Mouse (Mus musculus) hindbrain, embryonic 14.5 days (tissue): ENCODE results near the gene Try10. TPM values are rescaled to one million over a fixed set of nuclear protein-coding genes. Genes with fewer than 3 reads are reported as not detected.
"Not testable (repeated sequence)": the region's sequence is repeated elsewhere in the genome, so short reads cannot be mapped to it uniquely, and the experiment has no call there.

Source experiments
- ATAC-seq: fragments of 200-750 bp; cut with Nextera tagmentation; 2 replicates; pipeline ENCODE4 v1.8.0; 2017; ENCODE audit warnings: moderate number of reproducible peaks, mild to moderate bottlenecking, moderate TSS enrichment, moderate library complexity; ENCODE audit not compliant: low FRiP score
- DNase-seq: peaks from one replicate; pipeline ENCODE4 v3.0.0-alpha.2; 2015; ENCODE audit warnings: low spot score
- H3K27ac ChIP-seq: fragments of 300-500 bp; sonication (generic); 2 replicates; pipeline ENCODE4 v1.5.1; 2014; ENCODE audit warnings: mild to moderate bottlenecking, moderate library complexity
- H3K27me3 ChIP-seq: fragments of 300-500 bp; sonication (generic); 2 replicates; pipeline ENCODE4 v1.6.1; 2014; ENCODE audit warnings: mild to moderate bottlenecking, low read length, mixed read lengths; ENCODE audit not compliant: control insufficient read depth, insufficient read depth
- H3K36me3 ChIP-seq: fragments of 300-500 bp; sonication (generic); replicated peaks from 2 replicates; pipeline ENCODE4 v1.6.1; 2014; ENCODE audit not compliant: control insufficient read depth, insufficient read depth
- H3K4me1 ChIP-seq: fragments of 300-500 bp; sonication (generic); replicated peaks from 2 replicates; pipeline ENCODE4 v1.6.1; 2014; ENCODE audit warnings: antibody characterized with exemption, low read length, mixed read lengths; ENCODE audit not compliant: control insufficient read depth, insufficient read depth
- H3K4me2 ChIP-seq: fragments of 300-500 bp; sonication (generic); replicated peaks from 2 replicates; pipeline ENCODE4 v1.6.1; 2014; ENCODE audit warnings: mild to moderate bottlenecking, moderate library complexity
- H3K4me3 ChIP-seq: fragments of 300-500 bp; sonication (generic); replicated peaks from 2 replicates; pipeline ENCODE4 v1.5.1; 2014; ENCODE audit warnings: mild to moderate bottlenecking, low read length
- H3K9ac ChIP-seq: fragments of 300-500 bp; sonication (generic); 2 replicates; pipeline ENCODE4 v1.6.1; 2014
- H3K9me3 ChIP-seq: fragments of 300-500 bp; sonication (generic); 2 replicates; pipeline ENCODE4 v1.6.1; 2016; ENCODE audit warnings: low read length; ENCODE audit not compliant: control insufficient read depth
- WGBS: fragments of 180-500 bp; shearing (Covaris S2); extraction: QIAGEN DNeasy Blood & Tissue Kit; methylation state at CpG from one replicate; pipeline ENCODE4 v1.1.7; 2014; 5-methylcytosine and 5-hydroxymethylcytosine counted together
- polyA plus RNA-seq: library from polyadenylated mRNA; unstranded; fragments of >200 nt; fragmentation: Nextera tagmentation; extraction: Ambion mirVana; gene quantifications from 2 replicates; pipeline ENCODE4 v1.2.1, GENCODE M21; 2014

Gene Try10
- not detected in 2 replicates for polyA plus RNA-seq

GRCm38 (mm10) chr6:41353932-41354331 lies at the start of gene Try10:
Try10 (plus strand) TSS chr6:41354105.
- Histone ChIP-seq H3K36me3 (no peaks in the 10 kb centered on the region), H3K27ac (no peak within 1 kb of the TSS), H3K9me3 (no peaks in the 10 kb centered on the region), H3K4me3 (no peak within 1 kb of the TSS), H3K9ac (no peak within 1 kb of the TSS), H3K4me1 (no peaks in the 10 kb centered on the region), H3K27me3 (no peaks in the 10 kb centered on the region), H3K4me2 (no peak within 1 kb of the TSS)
- WGBS, result 88% methylated on average over 2 of the region's 2 CpGs
- no peak for DNase-seq
- ATAC-seq, result no peak

GRCm38 (mm10) chr6:41316741-41317140 lies 37.2 kb upstream of the Try10 start, which contains the start of gene Try5:
Try5 (minus strand) TSS chr6:41316841.
- not testable (repeated sequence) for H3K4me2 ChIP-seq, DNase-seq, H3K4me3 ChIP-seq, H3K27ac ChIP-seq, H3K9me3 ChIP-seq, ATAC-seq, H3K9ac ChIP-seq, H3K4me1 ChIP-seq, H3K27me3 ChIP-seq, H3K36me3 ChIP-seq
- 83% methylated on average over 3 of the region's 3 CpGs for WGBS

- not testable (repeated sequence) for H3K36me3 ChIP-seq, H3K4me2 ChIP-seq, DNase-seq, H3K4me1 ChIP-seq, H3K27me3 ChIP-seq, ATAC-seq, H3K9ac ChIP-seq, H3K27ac ChIP-seq, H3K4me3 ChIP-seq, H3K9me3 ChIP-seq
- 90% methylated on average over 1 of the region's 2 CpGs for WGBS
These were observed 19.9 kb downstream of the Try10 start for GRCm38 (mm10) chr6:41373772-41374171.

- ATAC-seq, H3K4me2 ChIP-seq, H3K9ac ChIP-seq, H3K36me3 ChIP-seq, DNase-seq, H3K27ac ChIP-seq, H3K27me3 ChIP-seq, H3K9me3 ChIP-seq, H3K4me3 ChIP-seq, H3K4me1 ChIP-seq: not testable (repeated sequence)
These were observed 23.7 kb downstream of the Try10 start, which contains the start of gene Prss3 for GRCm38 (mm10) chr6:41377578-41377977. Prss3 (minus strand) TSS chr6:41377678.

GRCm38 (mm10) chr6:41386781-41387180 lies 32.9 kb downstream of the Try10 start:
- ATAC-seq (no peak), DNase-seq (no peak)
- H3K9me3 ChIP-seq, result no peaks in the 10 kb centered on the region
- no peaks in the 10 kb centered on the region for H3K36me3 ChIP-seq
- H3K4me1 ChIP-seq, result no peaks in the 10 kb centered on the region
- no peak overlapping the region for H3K27ac ChIP-seq
- no peak overlapping the region for H3K4me3 ChIP-seq
- no peaks in the 10 kb centered on the region for H3K27me3 ChIP-seq
- H3K4me2 ChIP-seq, result no peak overlapping the region
- no peak overlapping the region for H3K9ac ChIP-seq
- WGBS, result 86% methylated on average over 2 of the region's 2 CpGs

GRCm38 (mm10) chr6:41391640-41392039 lies 37.7 kb downstream of the Try10 start:
- H3K4me2 ChIP-seq, H3K36me3 ChIP-seq, H3K4me1 ChIP-seq, ATAC-seq, H3K9me3 ChIP-seq, H3K9ac ChIP-seq, H3K27ac ChIP-seq, H3K27me3 ChIP-seq, H3K4me3 ChIP-seq, DNase-seq: not testable (repeated sequence)
- WGBS, result 79% methylated on average over 1 of the region's 1 CpGs

GRCm38 (mm10) chr6:41392056-41392455 lies 38.2 kb downstream of the Try10 start, which contains the start of gene Gm5771:
Gm5771 (plus strand) TSS chr6:41392356.
- not testable (repeated sequence) for H3K4me3 ChIP-seq, ATAC-seq, H3K27me3 ChIP-seq, H3K9ac ChIP-seq, H3K36me3 ChIP-seq, H3K4me1 ChIP-seq, H3K9me3 ChIP-seq, H3K4me2 ChIP-seq, DNase-seq, H3K27ac ChIP-seq

Other genes starting within 250 kb of the Try10 start
- gene Try4, start 51.8 kb upstream of the Try10 start, polyA plus RNA-seq, result not detected in 2 replicates
- gene Try5, start 37.3 kb upstream of the Try10 start, polyA plus RNA-seq, result 0.27 TPM in 1 of 2 replicates, not detected in the other
- not detected in 2 replicates for gene Prss3, start 23.6 kb downstream of the Try10 start, polyA plus RNA-seq
- gene Gm5771, start 38.3 kb downstream of the Try10 start, polyA plus RNA-seq, result not detected in 2 replicates
- gene Gm10334, start 92.0 kb downstream of the Try10 start, polyA plus RNA-seq, result not detected in 2 replicates
- gene Prss1, start 104.8 kb downstream of the Try10 start, polyA plus RNA-seq, result not detected in 2 replicates
- not detected in 2 replicates for gene Prss2, start 167.7 kb downstream of the Try10 start, polyA plus RNA-seq